In genomic region chr10:17332025-17332767, GRCm38 (mm10) we compare ENCODE assay signal across 8 mouse cellular contexts.
DNase-seq lines count a peak whose midpoint lies in the region; ATAC-seq and TF ChIP-seq lines count a peak whose summit lies in the region.

No protein-coding gene starts in this region.

- no peaks in the 10 kb centered on the region for H3K36me3 ChIP-seq in lung, embryonic 14.5 days (ENCODE audit: insufficient read depth)
- H3K36me3 ChIP-seq in lung, postnatal 0 days (ENCODE audit: insufficient read depth, low read length) = no peaks in the 10 kb centered on the region
- no peaks in the 10 kb centered on the region for H3K36me3 ChIP-seq in hindbrain, embryonic 15.5 days
- no peaks in the 10 kb centered on the region for H3K36me3 ChIP-seq in midbrain, embryonic 11.5 days (ENCODE audit: control insufficient read depth, insufficient read depth, low read length)

- H3K4me2 ChIP-seq in lung, embryonic 14.5 days = peak overlapping the region; percentile 58
- no peak overlapping the region; the same call in 1 of the 2 replicates for H3K4me2 ChIP-seq in lung, postnatal 0 days (replicated peaks; ENCODE audit: low read depth, low read length)
- peak overlapping the region; percentile 57 for H3K4me2 ChIP-seq in hindbrain, embryonic 15.5 days
- peak overlapping the region; percentile 50 for H3K4me2 ChIP-seq in midbrain, embryonic 11.5 days

- no peaks in the 10 kb centered on the region for H3K4me1 ChIP-seq in lung, embryonic 14.5 days (ENCODE audit: insufficient read depth)
- H3K4me1 ChIP-seq in lung, postnatal 0 days (ENCODE audit: insufficient read depth, low read depth, low read length) = no peaks in the 10 kb centered on the region
- H3K4me1 ChIP-seq in hindbrain, embryonic 15.5 days (replicated peaks) = peaks cover 32% of the 10 kb centered on the region
- peaks cover 32% of the 10 kb centered on the region for H3K4me1 ChIP-seq in midbrain, embryonic 11.5 days (ENCODE audit: control insufficient read depth, insufficient read depth, low read length)

- DNase-seq in lung, embryonic 14.5 days = peak; percentile 28
- no peak for DNase-seq in lung, postnatal 0 days (ENCODE audit: low spot score)
- DNase-seq in embryo, embryonic 10 days (ENCODE audit: low spot score) = peak; percentile 44
- peak; percentile 93 for DNase-seq in midbrain, embryonic 11.5 days (ENCODE audit: low spot score, missing footprints)
- DNase-seq in urinary bladder, postnatal 36 days (ENCODE audit: low spot score in 2 of 2) = no peak
- no peak for DNase-seq in spleen, adult 18-20 months
- DNase-seq in left cerebral cortex, adult 11 months (ENCODE audit: low spot score) = no peak

- no peak for ATAC-seq in lung, embryonic 14.5 days (ENCODE audit: insufficient read depth)
- ATAC-seq in lung, postnatal 0 days = no peak
- ATAC-seq in hindbrain, embryonic 15.5 days (ENCODE audit: low FRiP score, low read depth) = peak; percentile 46
- peak; percentile 79 for ATAC-seq in midbrain, embryonic 11.5 days (ENCODE audit: low FRiP score)

- no peak for TF ChIP-seq EP300 in lung, postnatal 0 days (IDR thresholded peaks at IDR 0.05)

- H3K27me3 ChIP-seq in lung, embryonic 14.5 days (ENCODE audit: insufficient read depth, low read length) = no peaks in the 10 kb centered on the region
- H3K27me3 ChIP-seq in lung, postnatal 0 days (replicated peaks; ENCODE audit: insufficient read depth, low read length) = no peaks in the 10 kb centered on the region
- H3K27me3 ChIP-seq in hindbrain, embryonic 15.5 days = no peaks in the 10 kb centered on the region
- H3K27me3 ChIP-seq in midbrain, embryonic 11.5 days (ENCODE audit: control insufficient read depth, insufficient read depth, low read length) = no peaks in the 10 kb centered on the region

- TF ChIP-seq CTCF in lung, embryonic 14.5 days (IDR thresholded peaks at IDR 0.05; ENCODE audit: low read depth) = no peak
- no peak for TF ChIP-seq CTCF in lung, postnatal 0 days (IDR thresholded peaks at IDR 0.05)

- H3K27ac ChIP-seq in lung, embryonic 14.5 days (ENCODE audit: low read depth) = no peak overlapping the region
- H3K27ac ChIP-seq in lung, postnatal 0 days (ENCODE audit: low read length) = no peak overlapping the region
- peak overlapping the region; percentile 79 for H3K27ac ChIP-seq in hindbrain, embryonic 15.5 days (replicated peaks)
- peak overlapping the region; percentile 91 for H3K27ac ChIP-seq in midbrain, embryonic 11.5 days (ENCODE audit: low read depth, low read length)

- WGBS in lung, embryonic 14.5 days = 38% methylated on average over 6 of the region's 6 CpGs
- 50% methylated on average over 6 of the region's 6 CpGs for WGBS in lung, postnatal 0 days
- WGBS in hindbrain, embryonic 15.5 days = 19% methylated on average over 6 of the region's 6 CpGs
- WGBS in midbrain, embryonic 11.5 days = 23% methylated on average over 6 of the region's 6 CpGs

- H3K9me3 ChIP-seq in lung, embryonic 14.5 days (ENCODE audit: low read depth, low read length) = no peaks in the 10 kb centered on the region
- no peaks in the 10 kb centered on the region for H3K9me3 ChIP-seq in lung, postnatal 0 days (ENCODE audit: low read length)
- no peaks in the 10 kb centered on the region for H3K9me3 ChIP-seq in hindbrain, embryonic 15.5 days
- H3K9me3 ChIP-seq in midbrain, embryonic 11.5 days (ENCODE audit: control insufficient read depth, low read length) = no peaks in the 10 kb centered on the region

- H3K9ac ChIP-seq in lung, embryonic 14.5 days = no peak overlapping the region
- no peak overlapping the region for H3K9ac ChIP-seq in lung, postnatal 0 days (replicated peaks; ENCODE audit: low read depth)
- peak overlapping the region; percentile 55; the same call in 1 of the 2 replicates for H3K9ac ChIP-seq in hindbrain, embryonic 15.5 days
- peak overlapping the region; percentile 63 for H3K9ac ChIP-seq in midbrain, embryonic 11.5 days (ENCODE audit: low read length)

- no peak overlapping the region; the same call in 1 of the 2 replicates for H3K4me3 ChIP-seq in lung, embryonic 14.5 days (ENCODE audit: low read depth, low read length)
- H3K4me3 ChIP-seq in lung, postnatal 0 days (ENCODE audit: low read depth, low read length) = no peak overlapping the region
- H3K4me3 ChIP-seq in hindbrain, embryonic 15.5 days = 0 out of 2 replicates have a peak overlapping the region, but pooled peaks have one; percentile 36
- H3K4me3 ChIP-seq in midbrain, embryonic 11.5 days (ENCODE audit: low read depth, low read length) = peak overlapping the region; percentile 26

Comparison
In these comparisons a context has a peak if more than half of its experiments do, and no peak if none do; other contexts are left out.
1. DNase-seq: peak in lung, embryonic 14.5 days (single experiment), embryo, embryonic 10 days (single experiment) and midbrain, embryonic 11.5 days (single experiment); none in lung, postnatal 0 days (single experiment), urinary bladder, postnatal 36 days (0 of 2), spleen, adult 18-20 months (0 of 2) and left cerebral cortex, adult 11 months (single experiment).
2. ATAC-seq: peak in hindbrain, embryonic 15.5 days (single experiment) and midbrain, embryonic 11.5 days (single experiment); none in lung, embryonic 14.5 days (single experiment) and lung, postnatal 0 days (single experiment).
3. H3K27ac ChIP-seq: peak in hindbrain, embryonic 15.5 days (single experiment) and midbrain, embryonic 11.5 days (single experiment); none in lung, embryonic 14.5 days (single experiment) and lung, postnatal 0 days (single experiment).
4. H3K4me3 ChIP-seq: peak in hindbrain, embryonic 15.5 days (single experiment) and midbrain, embryonic 11.5 days (single experiment); none in lung, embryonic 14.5 days (single experiment) and lung, postnatal 0 days (single experiment).
5. H3K9ac ChIP-seq: peak in hindbrain, embryonic 15.5 days (single experiment) and midbrain, embryonic 11.5 days (single experiment); none in lung, embryonic 14.5 days (single experiment) and lung, postnatal 0 days (single experiment).